Mouse (Mus musculus) erythroblast, adult 5-6 weeks (primary cell): ENCODE data around the gene Il9. TPM values are rescaled to one million over a fixed set of nuclear protein-coding genes. Genes with fewer than 3 reads are reported as not detected.

Experiments used
- ATAC-seq: replicated peaks from 2 replicates; pipeline ENCODE4 v1.8.0; 2016; ENCODE audit warnings: moderate number of reproducible peaks, mild to moderate bottlenecking, moderate TSS enrichment, inconsistent platforms; ENCODE audit not compliant: poor library complexity, low FRiP score, severe bottlenecking
- total RNA-seq, 2 experiments: library from RNA; stranded (forward) in 1 of 2; stranded (reverse) in 1 of 2; fragments of 150-400 nt in 1 of 2; fragments of 200-764, 138-1000 nt in 1 of 2; gene quantifications; 2 replicates each; pipeline versions ENCODE4 v1.2.3 to v1.2.4; 2015 to 2017; ENCODE audit warnings: low replicate concordance in 2 of 2

Il9 gene
- not detected in 2 replicates for total RNA-seq (2015; ENCODE audit: low replicate concordance)
- not detected in 2 replicates for total RNA-seq (2017; ENCODE audit: low replicate concordance)

DNA sequence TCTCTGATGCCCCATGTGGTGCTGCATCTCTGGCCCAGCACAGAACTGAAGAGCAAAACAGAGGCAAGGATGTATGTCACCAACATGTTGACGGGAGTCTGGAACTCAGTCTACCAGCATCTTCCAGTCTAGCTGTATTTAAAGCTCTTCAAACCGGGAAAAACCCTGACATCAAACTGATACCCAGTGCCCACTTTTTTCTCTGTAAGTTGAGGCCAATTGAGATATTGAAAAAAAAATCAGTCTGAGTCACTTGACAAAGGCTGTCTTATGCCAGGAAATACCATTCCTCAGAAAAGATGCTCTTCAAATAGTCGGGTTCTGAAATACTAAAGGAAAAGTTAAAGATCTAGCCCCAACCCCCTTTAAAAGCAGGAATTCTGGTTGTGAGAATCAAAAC is at the start of gene Il9:
Gene Il9 (minus strand): TSS at position 101 of the 400 bp plus-strand sequence.
- ATAC-seq: no peak

DNA sequence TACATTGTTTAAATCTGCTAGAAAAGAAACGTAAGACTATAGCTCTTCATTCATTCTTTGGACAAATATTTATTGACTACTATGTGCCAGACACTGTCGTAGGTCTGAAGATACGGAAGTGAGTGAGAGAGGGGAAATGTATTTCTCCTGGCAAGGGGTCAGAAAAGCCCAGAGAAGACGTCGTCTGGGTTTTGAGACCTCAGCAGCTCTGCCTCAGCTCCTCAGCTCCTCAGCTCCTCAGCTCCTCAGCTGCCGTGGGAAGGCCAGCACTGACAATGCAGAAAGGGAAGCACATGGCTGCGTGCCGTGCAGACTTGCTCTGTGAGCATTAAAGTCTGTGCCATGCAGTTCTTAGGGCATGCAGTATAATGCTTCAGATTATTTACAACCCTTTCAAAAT is 47.6 kb upstream of the Il9 start:
- no peak for ATAC-seq

DNA sequence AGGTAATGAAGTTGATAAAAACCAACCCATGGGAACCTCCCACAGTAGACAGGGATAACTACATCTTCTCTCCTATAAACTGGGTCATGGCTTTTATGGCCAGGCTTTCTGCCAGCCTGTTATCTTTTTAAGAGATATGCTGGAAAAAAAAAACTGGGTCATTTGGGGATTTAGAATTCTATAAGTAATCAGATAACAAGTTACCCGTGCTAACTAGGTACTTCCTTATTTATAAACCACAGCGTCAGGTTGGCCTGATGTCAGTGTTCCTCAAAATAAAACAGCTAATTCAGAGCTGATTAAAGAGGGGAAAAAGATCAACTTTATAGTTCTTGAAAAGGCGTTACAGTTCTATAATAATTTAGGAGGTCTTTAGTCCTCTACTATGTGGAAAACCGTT is 47.0 kb upstream of the Il9 start:
- ATAC-seq: no peak

DNA sequence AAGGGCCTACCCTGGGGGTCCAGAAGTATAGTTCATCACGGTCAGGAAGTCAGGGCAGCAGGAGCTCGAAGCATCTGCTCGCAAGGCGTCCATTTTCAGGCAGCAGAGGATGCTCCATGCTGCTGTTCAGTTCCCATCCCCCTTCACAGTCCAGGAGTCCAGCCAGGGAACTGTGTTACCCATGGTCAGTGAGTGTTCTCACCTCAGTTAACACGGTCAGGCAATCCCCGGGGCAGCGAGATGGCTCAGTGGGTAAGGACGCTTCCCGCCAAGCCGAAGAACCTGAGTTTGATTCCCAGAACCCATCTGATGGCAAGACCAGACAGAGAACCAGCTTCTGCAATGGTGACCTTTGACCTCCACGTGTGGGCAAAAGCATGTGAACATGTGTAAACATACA is 46.2 kb upstream of the Il9 start:
- no peak for ATAC-seq

DNA sequence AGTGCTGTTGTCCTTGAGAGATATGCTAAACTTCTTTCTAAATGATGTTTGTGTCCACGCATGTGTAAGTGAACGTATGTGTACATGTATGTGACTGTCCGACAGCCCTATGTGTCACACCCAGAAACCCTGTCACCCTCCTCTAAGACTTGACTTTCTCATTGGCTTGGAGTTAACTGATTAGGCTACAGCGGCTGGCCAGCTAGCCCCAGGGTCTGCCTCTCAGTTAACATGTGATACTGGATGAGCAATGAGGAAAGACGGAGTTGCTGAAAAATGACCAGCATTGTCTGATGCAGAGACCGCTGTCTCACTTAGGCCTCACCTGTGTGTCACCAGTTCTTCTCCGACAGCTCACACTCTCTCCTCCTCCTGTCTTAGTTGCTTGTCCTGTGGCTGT is 45.8 kb upstream of the Il9 start:
- ATAC-seq: no peak

DNA sequence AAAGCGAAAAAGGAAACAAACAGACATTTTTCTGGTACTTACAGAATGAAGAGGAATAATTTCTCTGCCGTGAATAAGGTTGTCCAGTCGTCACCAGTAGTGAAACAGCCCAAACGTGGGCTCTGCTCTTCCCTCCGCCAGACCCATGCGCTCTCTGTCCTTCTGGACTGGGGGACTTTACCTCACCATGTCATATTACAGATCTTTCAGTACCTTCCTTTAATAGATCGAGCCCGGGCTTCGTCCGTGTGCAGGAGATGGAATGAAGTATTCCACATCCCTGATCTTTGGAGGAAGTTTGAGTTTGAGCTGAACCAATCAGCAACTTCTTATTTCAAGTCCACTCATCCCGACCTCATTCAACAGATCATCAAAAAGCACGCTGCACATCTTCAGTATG is 44.8 kb upstream of the Il9 start:
- no peak for ATAC-seq

DNA sequence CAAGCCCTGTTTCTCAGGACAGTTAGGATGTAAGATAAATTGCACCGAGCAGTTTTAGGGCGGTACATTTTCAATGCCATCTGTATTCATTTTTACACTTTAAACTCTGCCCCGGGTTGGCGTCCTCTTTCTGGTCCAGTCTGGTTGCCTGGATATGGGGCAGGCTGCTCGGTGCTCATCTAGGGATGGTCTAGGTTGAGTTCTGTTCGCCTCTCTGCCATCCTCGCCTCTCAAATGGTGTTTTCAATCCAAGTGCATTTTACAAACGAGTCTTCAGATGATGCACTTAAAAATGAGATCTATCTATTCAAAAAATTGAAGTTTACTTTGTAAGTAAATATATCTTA is 40.7 kb upstream of the Il9 start:
- ATAC-seq: no peak

DNA sequence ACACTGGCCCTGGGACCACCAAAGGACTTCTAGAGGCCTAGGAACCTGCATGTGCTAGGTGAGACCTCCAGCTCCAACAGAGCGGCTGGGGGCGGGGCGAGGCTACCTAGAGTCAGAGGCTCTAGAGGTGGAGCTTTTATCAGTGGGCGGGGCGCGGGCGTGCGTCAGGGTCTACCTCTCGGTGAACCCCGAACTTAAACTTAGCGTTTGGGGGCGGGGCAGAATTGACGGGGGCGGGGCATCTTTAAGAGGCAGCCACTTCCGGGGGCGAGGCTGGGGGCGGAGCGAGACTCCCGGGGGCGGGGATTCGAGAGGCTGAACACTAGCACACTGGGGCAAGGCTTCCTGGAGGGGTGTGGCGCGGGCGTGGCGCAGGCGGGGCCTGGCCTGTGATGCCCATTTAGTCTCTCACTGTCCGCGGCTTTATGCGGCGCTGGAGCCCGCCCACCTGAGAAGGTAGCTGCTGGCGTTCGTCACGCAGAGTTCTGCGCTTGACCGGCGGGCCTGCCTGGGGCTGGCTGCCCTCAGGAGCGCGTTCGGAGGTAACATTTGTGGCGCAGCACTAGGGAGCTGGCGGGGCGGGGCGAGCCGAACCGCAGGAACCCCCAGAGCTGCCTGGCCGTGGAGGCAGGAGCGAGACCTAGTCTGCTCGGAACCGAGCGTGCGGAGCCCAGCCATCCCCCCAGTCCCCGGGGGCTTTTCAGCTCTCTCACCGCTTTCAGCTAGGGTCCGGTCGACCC is 40.2 kb upstream of the Il9 start, which contains the start of gene Fbxl21:
Gene Fbxl21 (plus strand): TSS at position 392 of the 740 bp plus-strand sequence.
- peak; percentile 39; the same call in 1 of the 2 replicates for ATAC-seq

DNA sequence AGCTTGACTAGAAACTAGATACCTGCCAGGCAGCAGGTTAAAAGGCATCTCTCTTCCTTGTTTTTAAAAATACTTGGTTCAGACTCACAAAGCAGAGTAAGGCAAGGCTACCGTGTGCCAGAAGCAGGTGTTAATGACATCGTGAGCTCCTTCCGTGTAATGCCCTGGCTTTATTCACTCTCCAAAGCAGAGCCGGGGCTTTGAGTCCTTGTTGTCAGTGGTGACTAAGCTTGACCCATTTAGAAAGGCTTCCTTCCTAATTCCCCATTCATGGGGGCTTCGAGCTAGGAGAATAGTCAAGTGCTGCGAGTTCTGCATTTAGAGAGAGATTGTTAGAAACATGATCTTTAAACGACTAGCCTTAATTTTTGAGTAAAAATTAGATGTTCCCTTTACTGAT is 34.8 kb upstream of the Il9 start:
- ATAC-seq: no peak

DNA sequence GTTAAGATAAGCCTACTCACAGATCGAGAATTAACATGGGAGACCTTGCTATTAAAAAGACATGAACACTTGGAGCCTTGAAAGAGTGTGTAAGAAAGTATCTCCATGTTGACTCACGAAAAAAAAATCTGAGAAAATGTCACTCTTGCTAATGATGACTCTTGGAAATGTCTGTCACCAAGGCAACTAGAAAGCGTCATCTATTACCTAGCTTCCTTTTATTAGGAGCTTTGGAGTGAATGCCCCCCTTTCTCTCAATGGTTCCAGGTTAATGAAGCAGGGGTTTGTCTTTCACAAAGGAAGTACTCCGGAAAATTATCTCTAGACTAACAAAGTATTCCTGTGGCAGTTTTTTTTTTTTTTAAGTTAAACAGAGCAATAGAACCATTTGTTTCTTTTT is 34.3 kb upstream of the Il9 start:
- ATAC-seq: no peak

DNA sequence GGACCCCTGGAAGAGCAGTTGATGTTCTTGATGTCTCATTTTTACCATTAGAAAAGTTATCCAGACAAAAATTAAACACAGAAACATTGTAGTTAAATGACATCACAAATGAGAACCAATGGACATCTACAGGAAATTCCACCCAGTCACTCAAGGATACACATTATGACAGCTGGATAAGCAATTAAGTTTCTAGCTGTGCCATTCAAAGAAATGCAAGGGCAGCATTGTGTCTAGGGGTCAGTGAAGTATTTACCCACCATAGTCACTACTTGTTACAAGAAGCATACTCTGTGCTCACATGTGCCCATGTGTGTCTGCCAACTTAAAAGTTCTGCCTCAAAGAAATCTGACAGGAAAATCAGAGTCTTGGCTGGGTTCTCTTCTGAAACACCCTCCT is 31.5 kb upstream of the Il9 start:
- ATAC-seq: no peak

DNA sequence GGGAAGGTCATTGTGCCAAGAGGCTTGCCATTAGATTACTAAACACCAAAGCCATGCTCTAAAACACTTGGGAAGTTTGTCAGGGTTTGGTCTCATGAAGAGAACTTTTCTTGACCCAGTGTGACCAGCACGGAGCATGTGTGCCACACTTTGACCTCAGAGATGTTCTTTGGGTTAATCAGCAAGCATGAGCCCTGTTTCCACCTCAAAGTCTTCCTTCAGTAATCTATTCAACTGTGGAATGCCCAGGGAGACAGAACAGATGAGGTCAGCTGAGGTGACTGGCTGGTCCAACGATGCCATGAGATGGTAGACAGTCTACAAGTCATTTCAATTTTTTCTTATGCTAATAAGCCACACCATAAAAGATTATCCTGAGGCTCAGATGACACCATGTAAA is 27.8 kb upstream of the Il9 start:
- no peak for ATAC-seq

DNA sequence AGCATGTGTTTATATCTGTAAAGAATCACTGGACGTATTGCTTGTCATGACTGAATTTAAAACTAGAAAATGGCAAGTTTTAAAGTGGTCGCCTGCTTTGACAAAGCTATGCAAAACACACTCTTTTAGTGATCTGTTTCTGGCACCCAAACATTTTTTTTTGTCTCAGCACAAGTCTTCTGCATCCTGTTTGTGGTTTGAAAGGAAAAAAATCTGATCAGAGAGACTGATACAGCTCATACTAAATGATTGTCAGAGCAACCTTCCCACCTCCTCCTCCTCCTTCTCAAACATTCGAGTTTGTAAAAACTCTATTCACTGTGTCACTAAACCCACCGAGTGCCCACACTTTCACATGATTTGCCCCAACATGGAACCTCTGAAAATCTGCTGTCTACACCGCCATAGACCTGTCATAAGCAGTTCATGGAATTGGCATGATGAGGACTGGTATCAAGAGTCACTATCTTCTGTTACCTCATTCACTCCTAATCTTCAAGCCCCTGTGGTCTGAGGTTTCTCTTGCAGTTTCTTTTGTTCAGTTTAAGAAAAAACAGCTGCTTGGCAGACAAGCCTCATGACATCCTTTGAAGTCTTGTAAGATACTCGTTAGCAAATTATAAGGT is 24.9 kb upstream of the Il9 start:
- no peak for ATAC-seq

DNA sequence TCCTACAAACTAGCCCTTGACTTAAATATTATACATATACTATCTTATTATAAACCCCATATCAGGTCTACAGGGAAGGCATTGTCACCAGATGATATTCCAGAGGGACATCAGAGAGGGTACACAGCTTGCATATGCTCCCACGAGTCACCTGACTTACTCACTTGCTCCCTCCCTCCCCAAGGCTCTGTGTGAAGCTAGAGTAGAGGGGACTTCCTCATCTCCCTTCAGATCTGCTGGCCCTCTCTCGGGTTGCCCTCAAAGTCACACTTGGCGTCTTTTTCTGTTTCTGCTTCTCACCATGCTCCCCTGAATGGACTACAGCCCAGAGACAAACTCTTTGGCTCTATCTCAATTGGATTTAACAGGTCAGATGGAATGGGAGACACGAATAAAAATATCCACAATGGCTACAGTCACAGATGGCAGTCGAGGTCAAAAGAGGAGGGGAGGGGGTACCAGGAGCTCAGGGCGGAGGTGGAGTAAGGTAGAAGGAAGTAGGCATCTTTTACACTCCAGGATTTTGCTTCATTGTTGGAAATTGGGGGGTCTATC is 19.9 kb upstream of the Il9 start:
- ATAC-seq: no peak

DNA sequence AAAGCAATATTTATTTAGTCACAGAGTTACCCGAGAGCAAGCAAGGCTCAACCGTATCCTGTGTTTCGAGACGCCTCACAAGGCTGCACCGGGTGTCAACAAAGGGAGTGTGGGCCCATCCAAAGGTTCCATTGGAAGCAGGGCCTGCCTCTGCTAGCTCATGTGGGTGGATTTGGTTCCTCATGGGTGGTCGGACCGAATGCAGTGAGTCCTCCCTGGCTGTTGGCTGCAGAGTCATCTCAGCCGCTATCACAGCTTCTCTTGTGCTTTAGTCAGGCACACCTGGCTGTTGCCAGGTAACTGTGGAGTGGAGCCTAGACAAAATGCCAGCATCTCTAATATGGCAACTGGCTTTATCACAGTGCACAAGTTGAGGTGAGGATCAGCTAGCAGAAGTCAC is 18.6 kb upstream of the Il9 start:
- ATAC-seq: no peak

DNA sequence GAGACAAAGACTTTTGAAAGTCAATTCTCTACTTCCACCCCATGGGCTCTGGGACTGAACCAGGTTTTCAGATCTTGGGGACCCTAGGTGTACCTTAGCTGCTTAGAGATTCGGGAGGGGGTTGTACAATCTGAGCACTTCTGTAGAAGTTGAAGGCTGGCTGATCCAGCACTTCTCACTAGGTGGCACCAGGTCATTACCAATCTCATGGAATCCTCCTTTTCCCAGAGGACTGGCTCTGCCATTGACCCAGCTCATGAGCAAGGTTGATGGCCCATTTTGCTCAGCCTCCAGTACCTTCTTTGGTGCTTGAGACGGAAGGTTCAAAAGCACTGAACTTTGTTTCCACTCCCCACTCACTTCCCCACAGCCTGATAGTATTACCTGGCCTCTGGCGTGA is 18.1 kb upstream of the Il9 start:
- no peak for ATAC-seq

DNA sequence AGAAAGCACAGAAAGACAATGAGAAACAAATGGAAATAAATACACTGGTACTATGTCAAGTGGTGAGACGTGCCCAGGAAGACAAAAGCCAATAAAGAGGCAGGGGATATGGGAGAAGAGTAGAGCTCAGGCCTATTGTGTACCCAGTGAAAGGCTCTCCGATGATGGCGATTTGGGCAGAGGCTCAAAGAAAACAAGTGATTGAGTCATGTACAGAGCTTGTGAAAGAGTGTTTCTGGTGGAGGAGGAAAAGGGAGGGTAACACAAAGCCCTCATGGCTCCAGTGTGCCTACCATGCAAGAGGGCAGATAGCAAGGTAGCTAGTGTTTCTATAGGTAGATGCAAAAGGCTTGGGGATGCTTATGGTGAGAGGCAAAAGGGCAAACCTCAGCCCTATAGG is 12.4 kb upstream of the Il9 start:
- ATAC-seq: no peak

DNA sequence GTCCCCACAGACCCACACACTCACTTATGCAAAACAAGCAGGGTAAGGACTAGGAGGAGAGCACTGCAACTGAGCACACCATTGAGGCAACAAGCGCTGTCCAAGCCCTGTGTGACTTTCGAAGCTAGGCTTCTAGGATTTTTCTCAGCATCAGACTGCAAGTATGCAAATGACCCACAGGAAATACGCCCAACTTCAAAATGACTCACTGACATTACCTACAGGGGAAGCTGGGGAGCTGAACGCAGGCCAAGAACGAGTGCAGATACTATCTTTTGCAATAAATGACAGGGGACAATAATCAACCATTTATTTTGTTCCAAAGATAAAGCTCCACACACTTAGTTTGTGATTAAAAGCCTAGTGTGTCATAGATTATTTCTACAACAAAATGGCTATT is 6.0 kb upstream of the Il9 start:
- no peak for ATAC-seq

DNA sequence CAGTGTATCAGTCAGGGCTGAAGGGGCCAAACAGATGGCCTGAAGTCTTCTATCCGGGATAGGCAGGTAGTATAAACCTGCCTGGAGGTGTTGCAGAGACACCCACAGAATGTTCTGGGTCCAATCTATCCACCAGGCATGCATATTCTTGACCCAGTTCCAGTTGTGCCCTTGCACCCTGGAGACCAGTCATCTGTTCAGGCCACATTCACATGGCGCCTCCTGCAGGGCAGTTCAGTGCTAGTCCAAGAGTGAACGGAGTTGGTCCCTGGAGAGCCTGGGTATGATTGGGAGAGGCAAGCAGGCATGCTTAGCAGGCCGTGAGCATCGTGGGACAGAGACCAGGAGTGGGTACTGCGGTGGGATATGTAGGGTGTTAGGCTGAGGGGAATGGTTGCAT is 4.0 kb downstream of the Il9 start:
- ATAC-seq: no peak

DNA sequence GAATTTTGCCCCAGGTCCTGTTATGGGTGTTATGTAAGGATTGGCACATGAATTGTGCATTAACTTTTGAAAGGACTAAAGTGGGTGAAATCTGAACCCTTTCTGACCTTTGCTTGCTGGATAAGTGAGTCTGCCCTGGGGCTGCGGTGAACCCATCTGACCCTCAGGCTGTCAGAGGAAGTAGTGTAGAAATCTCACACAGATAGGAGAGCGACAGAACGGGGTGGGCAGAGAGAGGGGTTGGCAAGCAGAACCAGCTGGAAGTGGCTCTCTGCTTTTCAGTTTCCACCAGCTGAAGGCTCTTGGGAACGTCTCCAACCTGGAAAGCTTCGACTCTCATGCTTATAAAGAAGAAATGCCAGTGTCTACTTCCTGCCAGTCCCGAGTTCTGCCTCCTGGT is 4.8 kb downstream of the Il9 start:
- no peak for ATAC-seq

DNA sequence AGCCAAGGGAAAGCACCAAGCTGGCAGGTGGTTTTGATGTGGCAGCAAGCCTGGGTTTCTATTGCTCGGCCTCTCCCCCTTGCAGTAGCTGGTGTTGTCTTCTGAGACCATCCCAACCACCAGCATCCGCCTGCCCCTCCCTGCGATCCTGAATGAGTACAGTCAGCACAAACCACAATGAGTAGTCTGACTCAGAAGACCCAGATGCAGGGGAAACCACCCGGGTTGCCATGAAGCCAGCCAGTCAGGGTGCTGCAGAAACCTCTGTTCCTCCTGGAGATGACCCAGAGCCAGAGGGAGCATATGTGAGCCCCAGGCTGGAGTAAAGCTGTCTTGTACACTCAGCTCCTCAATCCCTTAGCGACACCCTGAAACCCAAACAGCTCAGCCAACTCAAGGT is 5.3 kb downstream of the Il9 start:
- no peak for ATAC-seq
